13 mouse cellular contexts compared by ENCODE assay signal in genomic region chr12:102061657-102062614, GRCm38 (mm10).
DNase-seq lines count a peak whose midpoint lies in the region; ATAC-seq lines count a peak whose summit lies in the region.
"Had no signal": no experiment of that assay in that cellular context is flagged by ENCODE, and none has a peak within 500 bp of the region (broad histone marks: within the 10 kb centered on the region; RNA-seq: fewer than 3 reads in every experiment).

No protein-coding gene starts in this region.

- H3K9me3 ChIP-seq in megakaryocyte, embryonic 14.5 days = no peaks in the 10 kb centered on the region
- H3K9me3 ChIP-seq in heart, embryonic 16.5 days (replicated peaks; ENCODE audit: control insufficient read depth, low read length) = no peaks in the 10 kb centered on the region
- no peaks in the 10 kb centered on the region for H3K9me3 ChIP-seq in limb, embryonic 13.5 days
- H3K9me3 ChIP-seq: limb, embryonic 15.5 days had no signal

- H3K27me3 ChIP-seq in megakaryocyte, embryonic 14.5 days (replicated peaks) = peaks cover 18% of the 10 kb centered on the region
- no peaks in the 10 kb centered on the region for H3K27me3 ChIP-seq in heart, embryonic 16.5 days (ENCODE audit: control insufficient read depth, insufficient read depth, low read length)
- no peaks in the 10 kb centered on the region for H3K27me3 ChIP-seq in limb, embryonic 13.5 days
- H3K27me3 ChIP-seq: limb, embryonic 15.5 days had no signal

- peak overlapping the region; percentile 37; the same call in 1 of the 2 replicates for H3K27ac ChIP-seq in heart, embryonic 16.5 days (ENCODE audit: low read length)
- H3K27ac ChIP-seq in limb, embryonic 13.5 days = no peak overlapping the region; the same call in 1 of the 2 replicates
- H3K27ac ChIP-seq: hindbrain, postnatal 0 days had no signal

- H3K4me1 ChIP-seq in megakaryocyte, embryonic 14.5 days = peaks cover 67% of the 10 kb centered on the region
- no peaks in the 10 kb centered on the region for H3K4me1 ChIP-seq in heart, embryonic 16.5 days (ENCODE audit: control insufficient read depth, insufficient read depth, low read length)
- peaks cover 16% of the 10 kb centered on the region; the same call in 1 of the 2 replicates for H3K4me1 ChIP-seq in limb, embryonic 13.5 days

- 40% methylated on average over 7 of the region's 7 CpGs for WGBS in heart, embryonic 16.5 days
- WGBS in limb, embryonic 13.5 days = 50% methylated on average over 7 of the region's 7 CpGs

- H3K4me3 ChIP-seq in megakaryocyte, embryonic 14.5 days (replicated peaks) = peak overlapping the region; percentile 25
- no peak overlapping the region for H3K4me3 ChIP-seq in heart, embryonic 16.5 days (ENCODE audit: low read length)
- H3K4me3 ChIP-seq in limb, embryonic 13.5 days = no peak overlapping the region
- H3K4me3 ChIP-seq: erythroblast, embryonic 14.5 days; limb, embryonic 15.5 days had no signal

- H3K9ac ChIP-seq in heart, embryonic 16.5 days (ENCODE audit: low read length) = no peak overlapping the region
- no peak overlapping the region for H3K9ac ChIP-seq in limb, embryonic 13.5 days
- H3K9ac ChIP-seq: limb, embryonic 15.5 days had no signal

- H3K36me3 ChIP-seq in megakaryocyte, embryonic 14.5 days (replicated peaks; ENCODE audit: low read length) = no peaks in the 10 kb centered on the region
- H3K36me3 ChIP-seq in heart, embryonic 16.5 days (ENCODE audit: control insufficient read depth, insufficient read depth) = no peaks in the 10 kb centered on the region
- H3K36me3 ChIP-seq in limb, embryonic 13.5 days = no peaks in the 10 kb centered on the region
- H3K36me3 ChIP-seq: limb, embryonic 15.5 days had no signal

- intact Hi-C loops in left cerebral cortex, postnatal 10 days (cut with DNase I) = no loop called here

- peak; percentile 10 for DNase-seq in embryo, embryonic 10 days (ENCODE audit: low spot score)
- no peak for DNase-seq in embryo, embryonic 11 days
- no peak for DNase-seq in cerebellum, adult 18-20 months
- DNase-seq in left cerebral cortex, postnatal 10 days (ENCODE audit: extremely low spot score in 1 of 2, low spot score in 2 of 2) = no peak
- DNase-seq: cerebellum, postnatal 10 days; thymus, postnatal 14 days had no signal

- no peak overlapping the region for H3K4me2 ChIP-seq in heart, embryonic 16.5 days (ENCODE audit: low read depth, low read length)
- H3K4me2 ChIP-seq in limb, embryonic 13.5 days (replicated peaks) = no peak overlapping the region
- H3K4me2 ChIP-seq: limb, embryonic 15.5 days had no signal

- ATAC-seq in megakaryocyte, adult 5-6 weeks (ENCODE audit: poor library complexity, severe bottlenecking) = no peak
- ATAC-seq in heart, embryonic 16.5 days (replicated peaks; ENCODE audit: extremely low read depth, insufficient read depth, low FRiP score) = peak; percentile 70
- 0 out of 2 replicates have a peak, but pooled peaks have one; percentile 44 for ATAC-seq in limb, embryonic 13.5 days (ENCODE audit: low FRiP score, low read depth)
- ATAC-seq: hindbrain, postnatal 0 days had no signal
